Mouse (Mus musculus): Measurements from ENCODE around the gene Aspscr1. TPM values are rescaled to one million over a fixed set of nuclear protein-coding genes. Genes with fewer than 3 reads are reported as not detected.
A peak's percentile ranks its signal among the peaks of the same experiment; 100 is the strongest.

Gene Aspscr1
- polyA plus RNA-seq, 1 experiment, result 50.9 TPM

DNA sequence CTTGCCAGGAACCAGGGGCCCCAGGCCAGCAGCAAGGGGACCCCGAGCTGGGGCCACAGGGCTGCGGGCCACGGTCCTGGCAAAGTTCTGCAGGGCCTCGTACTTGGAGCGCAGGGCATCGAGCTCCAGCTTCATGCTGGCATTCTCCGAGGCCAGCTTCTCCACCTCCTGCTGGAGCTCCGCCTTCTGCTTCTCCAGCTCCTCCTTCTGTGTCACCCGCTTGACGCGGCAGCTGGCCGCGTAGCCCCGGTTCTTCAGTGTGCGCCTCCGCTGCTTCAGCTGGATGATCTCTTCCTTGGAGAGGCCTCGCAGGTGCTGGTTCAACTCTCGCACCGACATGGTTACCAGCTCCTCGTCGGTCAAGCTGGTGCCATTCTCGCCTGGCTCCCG is 43.4 kb upstream of the Aspscr1 start:
- Histone ChIP-seq H3K36me3 (ENCODE audit: control insufficient read depth) (peaks cover 64% of the 10 kb centered on the region), H3K4me1 (ENCODE audit: control insufficient read depth) (peaks cover 86% of the 10 kb centered on the region), H3K4me3 (replicated peaks) (peak overlapping the region; percentile 83), H3K9me3 (ENCODE audit: control insufficient read depth, low read length) (no peaks in the 10 kb centered on the region), H3K27me3 (ENCODE audit: control insufficient read depth) (no peaks in the 10 kb centered on the region)
- TF ChIP-seq TAL1 (IDR thresholded peaks at IDR 0.05; ENCODE audit: low read length) (no peak), GATA1 (IDR thresholded peaks at IDR 0.05; ENCODE audit: low read length) (no peak)

DNA sequence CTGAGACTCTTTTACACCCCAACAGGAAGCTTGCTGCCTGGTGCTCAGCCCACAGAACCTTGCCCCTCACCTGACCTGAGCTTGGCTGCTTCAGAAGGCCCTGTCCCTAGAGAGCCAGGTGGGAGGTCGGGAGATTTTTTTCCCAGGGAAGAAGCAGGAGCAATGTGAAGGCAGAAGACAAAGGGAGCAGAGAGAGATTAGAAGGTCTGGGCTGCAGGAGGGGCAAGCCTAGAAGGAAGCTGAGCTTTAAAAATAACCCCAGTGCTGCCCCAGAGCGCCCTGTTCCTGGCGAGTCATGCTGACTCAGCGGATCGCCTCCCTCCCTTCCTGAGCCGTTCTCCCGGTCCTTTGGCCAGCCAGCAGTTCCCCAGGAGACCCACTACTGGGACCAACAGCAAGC is 42.9 kb upstream of the Aspscr1 start:
- H3K36me3 ChIP-seq (ENCODE audit: control insufficient read depth), result peaks cover 63% of the 10 kb centered on the region

DNA sequence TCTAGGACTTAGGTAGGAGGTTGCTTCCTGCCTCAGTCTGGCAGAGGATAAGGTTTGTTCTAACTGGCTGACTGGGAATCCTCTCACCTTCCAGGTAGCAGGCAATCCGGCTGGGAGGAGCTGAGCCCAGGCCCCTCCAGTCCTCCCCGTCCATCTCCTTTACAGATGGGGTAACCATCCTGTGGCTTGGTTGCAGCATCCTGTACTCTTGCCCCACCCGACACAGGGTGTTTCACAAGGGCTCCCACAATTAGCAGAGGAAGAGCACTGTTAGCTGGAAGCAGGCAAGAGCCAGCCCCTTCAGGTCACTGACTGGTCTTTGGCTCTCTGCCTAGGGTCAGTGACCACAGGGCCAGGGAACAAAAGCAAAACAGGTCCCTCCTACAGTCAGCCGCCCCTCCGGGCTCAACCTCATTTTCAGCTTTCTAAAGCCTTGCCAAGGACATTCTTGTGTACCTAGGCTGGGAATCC is 42.3 kb upstream of the Aspscr1 start:
- TF ChIP-seq TAL1 (IDR thresholded peaks at IDR 0.05; ENCODE audit: low read length) (no peak), GATA1 (IDR thresholded peaks at IDR 0.05; ENCODE audit: low read length) (no peak)

More for the DNA sequence above, 42.9 kb upstream of the Aspscr1 start:
- Histone ChIP-seq H3K27me3 (ENCODE audit: control insufficient read depth) (no peaks in the 10 kb centered on the region), H3K9me3 (ENCODE audit: control insufficient read depth, low read length) (no peaks in the 10 kb centered on the region), H3K4me1 (ENCODE audit: control insufficient read depth) (peaks cover 88% of the 10 kb centered on the region), H3K4me3 (replicated peaks) (peak overlapping the region; percentile 83)
- TF ChIP-seq TAL1 (IDR thresholded peaks at IDR 0.05; ENCODE audit: low read length) (no peak), GATA1 (IDR thresholded peaks at IDR 0.05; ENCODE audit: low read length) (no peak)

DNA sequence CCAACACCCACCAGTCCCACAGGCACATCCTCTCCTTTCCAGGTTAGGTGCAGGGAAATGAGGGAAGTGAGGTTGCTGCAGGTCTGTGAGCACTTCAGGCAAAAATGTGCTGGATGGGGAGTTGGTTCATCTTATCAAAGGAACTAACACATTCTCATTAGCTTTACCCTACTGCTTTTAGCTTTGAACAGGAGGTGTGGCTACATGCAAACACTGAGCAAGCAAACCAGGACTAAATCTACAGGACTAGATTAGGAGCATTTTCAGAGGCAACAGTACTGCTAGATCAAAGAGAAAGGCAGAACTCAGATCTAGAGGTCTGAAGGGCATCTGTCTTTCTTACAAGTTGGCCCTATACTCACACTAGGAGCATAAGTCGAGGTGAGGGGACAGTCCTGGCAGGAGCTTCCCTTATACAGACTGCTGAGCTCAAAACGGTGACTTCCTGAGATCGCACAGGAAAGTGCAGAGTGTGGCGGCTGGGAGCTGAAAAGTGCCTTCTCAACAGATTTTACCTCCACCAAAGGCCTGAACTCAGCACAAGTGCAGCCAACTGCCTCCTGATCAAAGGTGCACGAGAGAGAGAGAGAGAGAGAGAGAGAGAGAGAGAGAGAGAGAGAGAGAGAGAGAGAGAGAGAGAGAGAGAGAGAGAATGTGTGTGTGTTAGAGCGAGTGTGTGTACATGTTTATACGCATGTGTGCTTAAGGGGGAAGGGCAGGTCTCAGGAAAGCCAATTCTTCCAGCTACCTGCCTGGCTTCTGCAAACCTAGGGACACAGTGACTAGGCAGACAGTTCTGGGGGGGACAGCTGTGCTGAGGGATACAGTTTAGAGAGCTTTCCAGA is 41.7 kb upstream of the Aspscr1 start:
- Histone ChIP-seq H3K4me3 (replicated peaks) (peak overlapping the region; percentile 83), H3K36me3 (ENCODE audit: control insufficient read depth) (peaks cover 55% of the 10 kb centered on the region), H3K27me3 (ENCODE audit: control insufficient read depth) (no peaks in the 10 kb centered on the region), H3K9me3 (ENCODE audit: control insufficient read depth, low read length) (no peaks in the 10 kb centered on the region), H3K4me1 (ENCODE audit: control insufficient read depth) (peaks cover 83% of the 10 kb centered on the region)
- TF ChIP-seq GATA1 (IDR thresholded peaks at IDR 0.05; ENCODE audit: low read length), result no peak
- TF ChIP-seq TAL1 (IDR thresholded peaks at IDR 0.05; ENCODE audit: low read length), result no peak

More for the DNA sequence above, 42.3 kb upstream of the Aspscr1 start:
- Histone ChIP-seq H3K4me1 (ENCODE audit: control insufficient read depth) (peaks cover 86% of the 10 kb centered on the region), H3K4me3 (replicated peaks) (peak overlapping the region; percentile 83), H3K36me3 (ENCODE audit: control insufficient read depth) (peaks cover 59% of the 10 kb centered on the region), H3K27me3 (ENCODE audit: control insufficient read depth) (no peaks in the 10 kb centered on the region), H3K9me3 (ENCODE audit: control insufficient read depth, low read length) (no peaks in the 10 kb centered on the region)

DNA sequence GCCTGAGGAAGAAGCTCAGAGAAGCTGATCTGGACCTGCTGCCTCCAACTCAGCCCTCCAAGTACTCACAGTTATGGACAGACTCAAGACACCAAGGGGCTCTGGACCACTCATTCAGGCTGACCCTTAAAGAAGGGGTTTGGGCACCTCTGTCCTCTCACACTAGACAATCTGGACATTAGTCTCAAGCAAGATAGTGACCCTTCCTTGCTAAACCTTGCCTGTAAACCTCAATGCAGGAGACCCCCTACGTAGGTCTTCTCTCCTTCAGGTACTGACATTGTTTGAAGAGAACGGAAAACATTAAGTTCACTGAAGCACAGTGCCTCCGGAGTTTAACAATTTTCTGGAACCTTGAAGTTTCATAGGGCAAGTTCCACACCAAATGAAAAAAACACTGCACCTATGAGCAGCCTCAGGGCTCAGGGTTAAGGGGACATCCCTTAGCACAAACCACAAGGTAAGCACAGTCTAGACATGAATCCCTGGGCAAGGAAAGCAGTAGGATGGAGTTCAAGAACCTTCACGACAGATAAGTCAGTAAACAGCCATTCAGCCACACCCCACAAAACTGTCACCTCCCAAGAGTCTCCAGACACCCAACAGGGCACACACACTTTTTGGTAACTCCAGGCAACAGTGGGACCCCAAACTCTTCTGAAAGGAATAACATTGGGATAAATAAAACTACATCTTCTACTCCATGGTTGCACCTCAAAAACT is 40.9 kb upstream of the Aspscr1 start:
- H3K4me3 ChIP-seq (replicated peaks), result peak overlapping the region; percentile 83
- peaks cover 80% of the 10 kb centered on the region for H3K4me1 ChIP-seq (ENCODE audit: control insufficient read depth)
- H3K27me3 ChIP-seq (ENCODE audit: control insufficient read depth), result no peaks in the 10 kb centered on the region
- peaks cover 48% of the 10 kb centered on the region for H3K36me3 ChIP-seq (ENCODE audit: control insufficient read depth)
- H3K9me3 ChIP-seq (ENCODE audit: control insufficient read depth, low read length), result no peaks in the 10 kb centered on the region
- TF ChIP-seq TAL1 (IDR thresholded peaks at IDR 0.05; ENCODE audit: low read length) (no peak), GATA1 (IDR thresholded peaks at IDR 0.05; ENCODE audit: low read length) (no peak)

DNA sequence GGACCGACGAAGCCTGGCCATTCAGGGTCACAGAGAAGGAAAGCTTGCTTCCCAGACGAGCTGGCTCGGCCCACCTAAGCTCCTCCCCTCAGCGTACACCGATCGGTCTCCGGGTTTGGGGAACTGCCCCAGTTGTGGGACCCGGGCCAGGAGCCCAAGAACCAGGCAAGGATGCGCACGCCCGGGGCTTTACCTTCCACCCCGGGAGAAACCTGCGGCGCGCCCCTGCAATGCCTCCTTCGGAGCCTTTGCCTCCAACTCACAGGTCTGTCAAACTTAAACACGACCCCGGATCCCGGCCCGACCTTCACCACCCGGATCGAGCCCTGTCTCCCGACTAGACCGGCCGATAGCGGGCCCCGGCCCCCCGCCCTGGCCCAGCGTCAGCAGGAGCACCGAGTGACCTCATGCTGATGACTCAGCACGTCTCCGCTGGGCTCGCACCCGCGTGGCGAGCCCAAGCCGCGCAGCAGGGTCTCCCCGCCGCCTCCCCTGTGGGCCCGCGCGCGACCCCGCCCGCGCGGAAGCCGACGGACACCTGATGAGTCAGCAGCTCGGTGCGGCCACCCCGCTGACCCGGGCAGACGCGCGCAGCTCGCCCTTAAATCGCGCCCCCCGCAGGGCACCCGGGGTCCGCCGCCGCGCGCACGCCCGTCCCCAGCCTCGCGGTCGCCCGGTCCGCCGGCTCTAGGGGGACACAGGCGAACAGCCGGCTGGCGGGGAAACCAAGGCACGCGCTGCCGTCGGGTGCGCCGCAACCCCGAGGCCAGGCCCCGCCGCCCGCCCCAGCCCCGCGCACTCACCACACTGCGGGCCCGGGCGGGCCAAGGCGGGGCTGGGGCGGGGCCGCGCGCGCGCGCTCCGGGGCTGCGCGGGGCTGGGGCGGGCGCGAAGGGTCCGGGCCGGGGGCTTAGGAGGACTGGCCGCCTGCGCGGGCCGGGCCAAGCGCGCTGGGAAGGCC is 39.9 kb upstream of the Aspscr1 start:
- Histone ChIP-seq H3K4me1 (ENCODE audit: control insufficient read depth) (peaks cover 71% of the 10 kb centered on the region), H3K4me3 (replicated peaks) (peak overlapping the region; percentile 83), H3K27me3 (ENCODE audit: control insufficient read depth) (no peaks in the 10 kb centered on the region), H3K36me3 (ENCODE audit: control insufficient read depth) (peaks cover 40% of the 10 kb centered on the region), H3K9me3 (ENCODE audit: control insufficient read depth, low read length) (no peaks in the 10 kb centered on the region)
- TF ChIP-seq TAL1 (IDR thresholded peaks at IDR 0.05; ENCODE audit: low read length) (no peak), GATA1 (IDR thresholded peaks at IDR 0.05; ENCODE audit: low read length) (no peak)

DNA sequence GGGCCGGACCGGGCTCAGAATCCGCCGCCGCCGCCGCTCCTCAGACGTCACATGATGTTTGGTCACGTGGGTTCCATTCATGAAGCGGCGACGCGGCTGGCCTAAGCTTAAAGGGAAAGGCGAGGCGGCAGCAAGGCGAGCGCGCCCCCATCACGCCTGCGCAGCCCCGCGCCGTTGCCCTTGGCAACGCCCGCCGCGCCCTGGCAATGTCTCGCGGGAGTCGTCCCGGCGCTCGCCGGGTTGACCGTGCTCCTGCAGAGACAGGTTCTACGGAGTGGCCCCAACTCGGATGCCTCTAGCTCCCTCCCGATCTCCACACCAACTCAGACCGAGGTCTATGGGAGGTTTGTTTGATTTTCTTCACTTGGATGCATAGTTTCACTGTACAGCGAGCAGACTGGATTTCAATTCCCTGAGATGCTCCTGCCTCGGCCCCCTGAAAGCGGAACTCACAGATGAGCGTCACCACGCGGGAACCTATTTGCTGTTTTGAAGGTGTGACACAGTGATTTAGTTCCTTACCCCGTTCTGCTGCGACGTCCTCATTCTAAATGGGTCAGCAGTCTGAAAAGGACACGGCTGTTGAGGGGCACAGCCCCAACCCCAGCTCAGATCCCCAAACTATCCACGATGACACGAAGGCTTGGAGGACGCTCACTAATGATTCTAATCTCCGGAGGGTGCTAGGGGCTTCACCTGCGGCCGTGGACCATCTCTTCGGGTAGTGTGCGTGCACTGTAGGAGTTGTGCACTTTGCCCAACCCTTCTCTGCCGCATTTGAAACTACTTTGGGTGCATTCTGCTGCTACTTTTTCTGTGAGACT is 39.0 kb upstream of the Aspscr1 start, which contains the start of gene Mafg:
TSS of gene Mafg (minus strand) at position 81 of the 824 bp plus-strand sequence.
- peaks cover 65% of the 10 kb centered on the region for H3K4me1 ChIP-seq (ENCODE audit: control insufficient read depth)
- H3K36me3 ChIP-seq (ENCODE audit: control insufficient read depth), result peaks cover 32% of the 10 kb centered on the region
- no peaks in the 10 kb centered on the region for H3K27me3 ChIP-seq (ENCODE audit: control insufficient read depth)
- TF ChIP-seq GATA1 (IDR thresholded peaks at IDR 0.05; ENCODE audit: low read length) (no peak), TAL1 (IDR thresholded peaks at IDR 0.05; ENCODE audit: low read length) (no peak)
- H3K4me3 ChIP-seq (replicated peaks), result peak within 1 kb of the TSS; percentile 83
- no peaks in the 10 kb centered on the region for H3K9me3 ChIP-seq (ENCODE audit: control insufficient read depth, low read length)

DNA sequence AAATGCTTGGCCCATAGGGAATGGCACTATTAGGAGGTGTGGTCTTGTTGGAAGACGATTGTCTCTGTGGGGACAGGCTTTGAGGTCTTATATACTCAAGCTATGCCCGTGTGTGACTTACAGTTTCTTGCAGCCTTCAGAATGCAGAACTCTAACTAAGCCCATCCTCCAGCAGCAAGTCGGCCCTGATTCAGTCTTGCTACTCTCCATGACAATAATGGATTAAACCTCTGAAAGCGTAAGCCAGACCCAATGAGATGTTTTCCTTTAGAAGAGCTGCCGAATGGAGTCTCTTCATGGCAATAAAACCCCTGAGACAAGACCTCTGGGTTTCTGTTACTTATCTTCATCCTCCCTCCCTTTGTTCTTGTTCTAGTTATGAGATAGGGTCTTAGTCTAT is 38.0 kb upstream of the Aspscr1 start:
- H3K4me3 ChIP-seq (replicated peaks), result peak overlapping the region; percentile 83
- H3K4me1 ChIP-seq (ENCODE audit: control insufficient read depth), result peaks cover 54% of the 10 kb centered on the region
- H3K27me3 ChIP-seq (ENCODE audit: control insufficient read depth), result no peaks in the 10 kb centered on the region
- H3K36me3 ChIP-seq (ENCODE audit: control insufficient read depth), result peaks cover 21% of the 10 kb centered on the region
- H3K9me3 ChIP-seq (ENCODE audit: control insufficient read depth, low read length), result no peaks in the 10 kb centered on the region
- no peak for TF ChIP-seq GATA1 (IDR thresholded peaks at IDR 0.05; ENCODE audit: low read length)
- no peak for TF ChIP-seq TAL1 (IDR thresholded peaks at IDR 0.05; ENCODE audit: low read length)

Data from erythroblast, embryonic 14.5 days (primary cell).